Mouse (Mus musculus): ENCODE measurements at regions not wholly inside any gene's neighbourhood (a gene's known extent, or its start where the extent isn't known, plus 50 kb on each side); places are given as distances from the start of the nearest gene placed in this dataset.
"Not testable (repeated sequence)": the region's sequence is repeated elsewhere in the genome, so short reads cannot be mapped to it uniquely, and the experiment has no call there.

GRCm38 (mm10) chrX:91059251-91059650 is 167.3 kb downstream of the Gm44 start:
- peak; percentile 5 for DNase-seq

- not testable (repeated sequence) for DNase-seq
Measured at GRCm38 (mm10) chrX:91085137-91085536, 193.2 kb downstream of the Gm44 start.

Data from thymus, postnatal 25 days (tissue).